Mouse (Mus musculus) heart, embryonic 14.5 days (tissue): Measurements from ENCODE around the gene Aptx. TPM values are rescaled to one million over a fixed set of nuclear protein-coding genes. Genes with fewer than 3 reads are reported as not detected.

ENCODE experiments used
- ATAC-seq: fragments of 200-750 bp; cut with Nextera tagmentation; 2 replicates; pipeline ENCODE4 v1.8.0; 2017; ENCODE audit warnings: low read depth, moderate TSS enrichment; ENCODE audit not compliant: insufficient number of reproducible peaks, insufficient read depth, low FRiP score
- H3K27ac ChIP-seq, 2 experiments: fragments of 200-500 bp in 1 of 2; fragments of 300-500 bp in 1 of 2; sonication (generic) in 1 of 2; replicated peaks in 1 of 2; 2 replicates each; pipeline ENCODE4 v1.5.1; 2012 to 2014; ENCODE audit warnings: low read depth in 2 of 2, low read length in 2 of 2, control low read depth in 1 of 2, mild to moderate bottlenecking in 1 of 2, mixed read lengths in 1 of 2; ENCODE audit not compliant: control insufficient read depth in 1 of 2, insufficient read depth in 1 of 2
- H3K27me3 ChIP-seq: fragments of 300-500 bp; sonication (generic); 2 replicates; pipeline ENCODE4 v1.6.1; 2014; ENCODE audit warnings: mild to moderate bottlenecking, low read length, control low read depth; ENCODE audit not compliant: control insufficient read depth, insufficient read depth
- H3K36me3 ChIP-seq: fragments of 300-500 bp; sonication (generic); 2 replicates; pipeline ENCODE4 v1.6.1; 2014; ENCODE audit warnings: mild to moderate bottlenecking, control low read depth, low read length, mixed read lengths; ENCODE audit not compliant: control insufficient read depth, insufficient read depth
- H3K4me1 ChIP-seq, 2 experiments: fragments of 200-500 bp in 1 of 2; fragments of 300-500 bp in 1 of 2; sonication (generic) in 1 of 2; 2 replicates each; pipeline ENCODE4 v1.6.1; 2012 to 2014; ENCODE audit warnings: low read length in 2 of 2, control low read depth in 1 of 2, mixed read lengths in 1 of 2; ENCODE audit not compliant: control insufficient read depth in 2 of 2, insufficient read depth in 2 of 2
- H3K4me2 ChIP-seq: fragments of 300-500 bp; sonication (generic); 2 replicates; pipeline ENCODE4 v1.6.1; 2014; ENCODE audit warnings: mild to moderate bottlenecking, low read length
- H3K4me3 ChIP-seq, 2 experiments: fragments of 200-500 bp in 1 of 2; fragments of 300-500 bp in 1 of 2; sonication (generic) in 1 of 2; 2 replicates each; pipeline ENCODE4 v1.5.1; 2012 to 2014; ENCODE audit warnings: low read length in 2 of 2, mild to moderate bottlenecking in 2 of 2, control low read depth in 1 of 2, low read depth in 1 of 2, moderate library complexity in 1 of 2; ENCODE audit not compliant: control insufficient read depth in 1 of 2, insufficient read depth in 1 of 2
- H3K9ac ChIP-seq: fragments of 300-500 bp; sonication (generic); 2 replicates; pipeline ENCODE4 v1.6.1; 2014; ENCODE audit warnings: mild to moderate bottlenecking, low read length
- H3K9me3 ChIP-seq: fragments of 300-500 bp; sonication (generic); 2 replicates; pipeline ENCODE4 v1.6.1; 2016; ENCODE audit warnings: low read length, control low read depth; ENCODE audit not compliant: control insufficient read depth
- WGBS: fragments of 180-500 bp; shearing (Covaris S2); extraction: QIAGEN DNeasy Blood & Tissue Kit; methylation state at CpG from one replicate; pipeline ENCODE4 v1.1.7; 2014; 5-methylcytosine and 5-hydroxymethylcytosine counted together
- polyA plus RNA-seq: library from polyadenylated mRNA; unstranded; fragments of >200 nt; fragmentation: Nextera tagmentation; extraction: Ambion mirVana; gene quantifications from 2 replicates; pipeline ENCODE4 v1.2.1, GENCODE M21; 2014

Gene Aptx
- polyA plus RNA-seq, 1 experiment from 2014 or later = 29.0 TPM

GRCm38 (mm10) chr4:40722011-40722666 is 19.1 kb upstream of the Aptx start, which contains the start of gene Dnaja1:
Gene Dnaja1, plus strand, starts transcription at chr4:40722150.
- peak within 1 kb of the TSS; percentile 63 to 98 for H3K4me3 ChIP-seq
- peaks cover 32% of the 10 kb centered on the region for H3K36me3 ChIP-seq
- H3K9ac ChIP-seq = peak within 1 kb of the TSS; percentile 92
- H3K27ac ChIP-seq = peak within 1 kb of the TSS; percentile 96 to 99
- H3K27me3 ChIP-seq = no peaks in the 10 kb centered on the region
- peak; percentile 89 for ATAC-seq
- peaks cover 5 to 22% of the 10 kb centered on the region in 2 experiments for H3K4me1 ChIP-seq
- under 1% methylated on average over 54 of the region's 54 CpGs for WGBS
- H3K4me2 ChIP-seq = peak within 1 kb of the TSS; percentile 89
- H3K9me3 ChIP-seq = no peaks in the 10 kb centered on the region

GRCm38 (mm10) chr4:40720910-40721309 is 17.9 kb upstream of the Aptx start:
- Histone ChIP-seq H3K4me3 (no peak overlapping the region), H3K27ac (peak overlapping the region in 1 of 2 experiments; percentile 99; a peak in 2 of 4 replicates), H3K9me3 (no peaks in the 10 kb centered on the region), H3K4me2 (peak overlapping the region; percentile 89), H3K36me3 (peaks cover 19% of the 10 kb centered on the region), H3K4me1 (peaks cover 5 to 22% of the 10 kb centered on the region in 2 experiments), H3K9ac (peak overlapping the region; percentile 92; the same call in 1 of the 2 replicates), H3K27me3 (no peaks in the 10 kb centered on the region)
- no peak for ATAC-seq
- 92% methylated on average over 8 of the region's 8 CpGs for WGBS

- Histone ChIP-seq H3K4me1 (peaks cover 5% of the 10 kb centered on the region in 2 experiments), H3K9me3 (no peaks in the 10 kb centered on the region), H3K27ac (no peak overlapping the region), H3K4me3 (no peak overlapping the region), H3K27me3 (no peaks in the 10 kb centered on the region), H3K4me2 (no peak overlapping the region), H3K36me3 (no peaks in the 10 kb centered on the region), H3K9ac (no peak overlapping the region)
- 87% methylated on average over 3 of the region's 3 CpGs for WGBS
- ATAC-seq = no peak
Observed at GRCm38 (mm10) chr4:40717141-40717540, 14.1 kb upstream of the Aptx start.

- no peak for ATAC-seq
- Histone ChIP-seq H3K4me2 (peak overlapping the region; percentile 77), H3K36me3 (no peaks in the 10 kb centered on the region), H3K9ac (peak overlapping the region; percentile 80), H3K9me3 (no peaks in the 10 kb centered on the region), H3K4me1 (peaks cover 9 to 20% of the 10 kb centered on the region in 2 experiments), H3K27ac (peak overlapping the region in 1 of 2 experiments; percentile 97; a peak in 2 of 4 replicates), H3K27me3 (no peaks in the 10 kb centered on the region), H3K4me3 (peak overlapping the region; percentile 69 to 99; a peak in 3 of 4 replicates)
- 36% methylated on average over 9 of the region's 9 CpGs for WGBS
Observed at GRCm38 (mm10) chr4:40703710-40704275, 799 bp upstream of the Aptx start.

GRCm38 (mm10) chr4:40701796-40702195 is 1.2 kb downstream of the Aptx start:
- 84% methylated on average over 3 of the region's 3 CpGs for WGBS
- Histone ChIP-seq H3K9me3 (no peaks in the 10 kb centered on the region), H3K4me1 (peaks cover 9 to 20% of the 10 kb centered on the region in 2 experiments), H3K4me3 (peak overlapping the region in 1 of 2 experiments; percentile 69; a peak in 2 of 4 replicates), H3K27me3 (no peaks in the 10 kb centered on the region), H3K4me2 (peak overlapping the region; percentile 88), H3K9ac (peak overlapping the region; percentile 80; the same call in 1 of the 2 replicates), H3K36me3 (peaks cover 1% of the 10 kb centered on the region; the same call in 1 of the 2 replicates), H3K27ac (peak overlapping the region in 1 of 2 experiments; percentile 97; a peak in 1 of 4 replicates)
- no peak for ATAC-seq

- 74% methylated on average over 8 of the region's 8 CpGs for WGBS
- H3K4me2 ChIP-seq = no peak overlapping the region
Observed at GRCm38 (mm10) chr4:40700216-40700615, 2.8 kb downstream of the Aptx start.

GRCm38 (mm10) chr4:40697059-40697458 is 5.9 kb downstream of the Aptx start:
- H3K4me2 ChIP-seq = no peak overlapping the region
- peaks cover 45% of the 10 kb centered on the region for H3K36me3 ChIP-seq
- no peak overlapping the region for H3K4me3 ChIP-seq
- 75% methylated on average over 7 of the region's 7 CpGs for WGBS
- no peak overlapping the region for H3K27ac ChIP-seq
- H3K9ac ChIP-seq = no peak overlapping the region
- H3K9me3 ChIP-seq = no peaks in the 10 kb centered on the region
- no peak for ATAC-seq
- H3K27me3 ChIP-seq = no peaks in the 10 kb centered on the region
- H3K4me1 ChIP-seq = peaks cover 0 to 4% of the 10 kb centered on the region in 2 experiments; a peak in 3 of 4 replicates

More at GRCm38 (mm10) chr4:40700216-40700615, 2.8 kb downstream of the Aptx start:
- ATAC-seq = no peak
- no peak overlapping the region for H3K4me3 ChIP-seq
- no peak overlapping the region for H3K9ac ChIP-seq
- peaks cover 7 to 15% of the 10 kb centered on the region in 2 experiments for H3K4me1 ChIP-seq
- peaks cover 15% of the 10 kb centered on the region for H3K36me3 ChIP-seq
- H3K27me3 ChIP-seq = no peaks in the 10 kb centered on the region
- no peak overlapping the region for H3K27ac ChIP-seq
- H3K9me3 ChIP-seq = no peaks in the 10 kb centered on the region
